21 mouse cellular contexts compared by ENCODE assay signal in the genomic region with DNA sequence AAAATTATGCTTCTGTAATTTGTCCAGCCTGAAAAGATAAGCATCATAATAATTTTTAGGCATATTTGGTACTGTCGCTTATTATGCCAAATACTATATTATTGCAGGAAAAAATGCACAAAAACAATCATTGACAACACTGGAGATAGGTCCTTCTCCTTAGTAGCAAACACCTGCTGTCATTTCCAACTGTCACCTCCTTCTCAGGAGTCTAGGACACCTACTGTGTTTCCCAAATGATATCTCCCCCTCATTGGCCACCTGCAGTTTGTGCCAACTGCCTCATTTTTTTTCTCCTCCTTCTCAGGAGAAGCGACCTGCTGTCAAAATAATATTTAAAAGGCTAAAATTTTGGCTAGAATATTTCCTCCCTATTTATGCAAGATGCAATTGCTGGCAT.
DNase-seq lines count a peak whose midpoint lies in the region; ATAC-seq and TF ChIP-seq lines count a peak whose summit lies in the region.
"Had no signal": no experiment of that assay in that cellular context is flagged by ENCODE, and none has a peak within 500 bp of the region (broad histone marks: within the 10 kb centered on the region; RNA-seq: fewer than 3 reads in every experiment).

No protein-coding gene starts in this region.

- H3K36me3 ChIP-seq in hindbrain, embryonic 16.5 days (ENCODE audit: control insufficient read depth, insufficient read depth, low read length), result no peaks in the 10 kb centered on the region
- H3K36me3 ChIP-seq: embryonic facial prominence, embryonic 12.5 days; forebrain, embryonic 15.5 days; G1E; heart, embryonic 10.5 days; hindbrain, embryonic 12.5 days had no signal

- no peaks in the 10 kb centered on the region for H3K9me3 ChIP-seq in hindbrain, embryonic 16.5 days (ENCODE audit: control insufficient read depth, low read length)
- H3K9me3 ChIP-seq: embryonic facial prominence, embryonic 12.5 days; forebrain, embryonic 15.5 days; G1E; heart, embryonic 10.5 days; hindbrain, embryonic 12.5 days had no signal

- WGBS in cerebellum, adult 2 months, result 15% methylated on average over 2 of the region's 2 CpGs
- 67% methylated on average over 2 of the region's 2 CpGs for WGBS in hindbrain, embryonic 16.5 days

- no peak overlapping the region for H3K27ac ChIP-seq in cerebellum, adult 2 months (ENCODE audit: insufficient read depth, low read length)
- no peak overlapping the region for H3K27ac ChIP-seq in hindbrain, embryonic 16.5 days (ENCODE audit: low read depth, low read length)
- H3K27ac ChIP-seq: embryonic facial prominence, embryonic 12.5 days; forebrain, embryonic 15.5 days; heart, embryonic 10.5 days; hindbrain, embryonic 12.5 days; hindbrain, postnatal 0 days had no signal

- H3K9ac ChIP-seq in hindbrain, embryonic 16.5 days (ENCODE audit: low read depth, low read length), result no peak overlapping the region
- H3K9ac ChIP-seq: embryonic facial prominence, embryonic 12.5 days; forebrain, embryonic 15.5 days; hindbrain, embryonic 12.5 days had no signal

- ATAC-seq in cerebellum, adult (ENCODE audit: insufficient number of reproducible peaks, low FRiP score, low TSS enrichment), result peak; percentile 79
- no peak for ATAC-seq in hindbrain, embryonic 16.5 days
- no peak for ATAC-seq in monocyte, adult 5-6 weeks (replicated peaks; ENCODE audit: insufficient number of reproducible peaks, low FRiP score, low TSS enrichment, poor library complexity, severe bottlenecking)
- ATAC-seq: CD4-positive, CD25-positive, alpha-beta regulatory T cell, adult 4 months; forebrain, embryonic 15.5 days; hindbrain, postnatal 0 days had no signal

- no peak for TF ChIP-seq POLR2A in cerebellum, adult 2 months (IDR thresholded peaks at IDR 0.05; ENCODE audit: borderline replicate concordance, insufficient read depth, low read length)

- H3K27me3 ChIP-seq in cerebellum, adult 2 months (ENCODE audit: control insufficient read depth, insufficient read depth, low read length), result no peaks in the 10 kb centered on the region
- no peaks in the 10 kb centered on the region for H3K27me3 ChIP-seq in hindbrain, embryonic 16.5 days (replicated peaks; ENCODE audit: control insufficient read depth, insufficient read depth, low read length)
- H3K27me3 ChIP-seq: embryonic facial prominence, embryonic 12.5 days; forebrain, embryonic 15.5 days; hindbrain, embryonic 12.5 days had no signal

- TF ChIP-seq CTCF in cerebellum, adult 2 months (IDR thresholded peaks at IDR 0.05; ENCODE audit: borderline replicate concordance, insufficient read depth, low read depth, low read length), result no peak

- no peak for DNase-seq in cerebellum, postnatal 4 days (ENCODE audit: low spot score in 2 of 2)
- peak; percentile 11 to 63 for DNase-seq in cerebellum, adult 2 months
- peak; percentile 19 to 41 for DNase-seq in cerebellum, postnatal 10 days
- no peak for DNase-seq in urinary bladder, adult 18-20 months (ENCODE audit: low spot score in 2 of 2)
- DNase-seq: adrenal gland, adult 8-10 months; adrenal gland, postnatal 36 days; B cell, adult 2 months; gastrocnemius, postnatal 36 days; heart, adult 11 months; heart, postnatal 10 days; heart, postnatal 4 days had no signal

- no peak overlapping the region for H3K4me2 ChIP-seq in hindbrain, embryonic 16.5 days (ENCODE audit: low read length)
- H3K4me2 ChIP-seq: embryonic facial prominence, embryonic 12.5 days; forebrain, embryonic 15.5 days; hindbrain, embryonic 12.5 days had no signal

- H3K4me1 ChIP-seq in cerebellum, adult 2 months (ENCODE audit: control insufficient read depth, insufficient read depth, low read length), result no peaks in the 10 kb centered on the region
- H3K4me1 ChIP-seq in hindbrain, embryonic 16.5 days (ENCODE audit: control insufficient read depth, insufficient read depth, low read depth, low read length), result no peaks in the 10 kb centered on the region
- H3K4me1 ChIP-seq: embryonic facial prominence, embryonic 12.5 days; forebrain, embryonic 15.5 days; heart, embryonic 10.5 days; hindbrain, embryonic 12.5 days had no signal

- no peak overlapping the region for H3K4me3 ChIP-seq in cerebellum, adult 2 months (replicated peaks; ENCODE audit: insufficient read depth, low read depth, low read length)
- no peak overlapping the region for H3K4me3 ChIP-seq in hindbrain, embryonic 16.5 days (ENCODE audit: low read length)
- H3K4me3 ChIP-seq: embryonic facial prominence, embryonic 12.5 days; forebrain, embryonic 15.5 days; heart, embryonic 10.5 days; hindbrain, embryonic 12.5 days had no signal

Comparison
In these comparisons a context has a peak if more than half of its experiments do, and no peak if none do; other contexts are left out.
1. DNase-seq: peak in cerebellum, adult 2 months (2 of 2) and cerebellum, postnatal 10 days (2 of 2); none in cerebellum, postnatal 4 days (0 of 2) and urinary bladder, adult 18-20 months (0 of 2).